Comparison of ENCODE assay signal across 7 mouse cellular contexts in the genomic region with DNA sequence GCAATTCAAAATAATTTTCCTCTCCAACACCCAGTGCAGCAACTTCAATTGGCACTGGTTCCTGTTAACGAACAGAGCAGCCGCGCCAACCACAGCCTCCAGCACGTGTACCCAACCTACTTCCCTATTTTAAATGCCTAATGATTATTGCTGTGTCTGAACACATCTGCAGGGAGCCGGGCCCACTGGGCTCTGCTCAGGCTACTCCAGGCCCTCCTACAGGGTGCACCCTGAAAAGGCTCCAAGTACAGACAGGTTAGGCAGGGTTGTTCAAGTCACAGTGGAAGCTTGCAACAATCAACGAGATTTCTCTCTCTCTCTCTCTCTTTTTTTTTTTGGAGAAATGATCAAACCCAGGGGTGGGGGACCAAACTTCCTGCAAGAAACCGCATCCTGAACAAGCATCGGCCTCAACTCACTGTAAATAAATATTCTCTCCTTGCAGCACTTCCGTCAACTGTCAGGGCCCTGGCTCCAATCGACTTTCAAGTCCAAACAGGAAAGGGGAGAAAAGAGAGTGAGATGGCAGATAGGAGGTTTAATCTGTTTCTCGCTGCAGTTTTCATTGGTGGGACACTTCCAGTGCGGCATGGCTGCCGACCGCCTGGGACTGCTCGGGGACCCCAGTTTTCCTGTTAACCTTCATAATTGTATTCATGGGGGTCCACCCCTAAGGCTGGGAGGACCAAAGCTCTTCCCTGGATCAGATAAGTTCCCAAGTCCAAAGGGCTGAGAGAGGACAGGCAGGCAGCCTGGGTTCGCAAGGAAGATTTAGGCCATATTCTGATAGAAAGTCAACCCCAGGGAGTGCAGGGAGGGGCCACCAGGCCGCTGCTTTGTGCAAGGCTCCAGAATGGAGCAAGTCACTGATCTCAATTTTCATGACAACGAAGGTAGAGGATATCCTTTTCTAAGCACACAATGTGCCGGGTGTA.
DNase-seq lines count a peak whose midpoint lies in the region; ATAC-seq and TF ChIP-seq lines count a peak whose summit lies in the region.

No protein-coding gene starts in this region.

- peak overlapping the region; percentile 10; the same call in 1 of the 2 replicates for H3K4me2 ChIP-seq in liver, embryonic 12.5 days

- TF ChIP-seq CTCF in heart, adult 2 months (IDR thresholded peaks at IDR 0.05) = no peak

- no peak for TF ChIP-seq EP300 in heart, adult 2 months (IDR thresholded peaks at IDR 0.05; ENCODE audit: insufficient read depth, low read depth, low read length)

- 47% methylated on average over 19 of the region's 19 CpGs for WGBS in heart, adult 2 months
- 32% methylated on average over 19 of the region's 19 CpGs for WGBS in liver, embryonic 12.5 days (ENCODE audit: insufficient replicate concordance)

- H3K36me3 ChIP-seq in heart, adult 2 months (ENCODE audit: control insufficient read depth, insufficient read depth, low read length) = no peaks in the 10 kb centered on the region
- H3K36me3 ChIP-seq in liver, embryonic 12.5 days = no peaks in the 10 kb centered on the region; the same call in 1 of the 2 replicates

- intact Hi-C loops in heart, adult 2 months (cut with DNase I) = loop anchor here (5.0 kb wide), 3 partner anchors 133 to 417 kb away; a partner anchor contains a TSS

- no peaks in the 10 kb centered on the region for H3K9me3 ChIP-seq in liver, embryonic 12.5 days (replicated peaks)

- DNase-seq in B cell, adult 2 months = peak; percentile 82 to 86
- DNase-seq in heart, adult 2 months = peak; percentile 55 to 77
- peak; percentile 35 for DNase-seq in spleen, adult 12 weeks (ENCODE audit: low spot score)
- no peak for DNase-seq in cerebellum, adult 11 months
- no peak for DNase-seq in right cerebral cortex, postnatal 14 days

- 0 out of 2 replicates have a peak, but pooled peaks have one; percentile 10 for TF ChIP-seq POLR2A in heart, adult 2 months (IDR thresholded peaks at IDR 0.05; ENCODE audit: insufficient read depth, low read depth, low read length)

- no peak overlapping the region for H3K9ac ChIP-seq in heart, adult 2 months (ENCODE audit: low read depth, low read length)
- H3K9ac ChIP-seq in liver, embryonic 12.5 days = no peak overlapping the region

- peak overlapping the region; percentile 68 for H3K27ac ChIP-seq in heart, adult 2 months
- peak overlapping the region; percentile 56 for H3K27ac ChIP-seq in liver, embryonic 12.5 days

- H3K27me3 ChIP-seq in heart, adult 2 months (ENCODE audit: control insufficient read depth, insufficient read depth, low read length) = no peaks in the 10 kb centered on the region
- no peaks in the 10 kb centered on the region for H3K27me3 ChIP-seq in liver, embryonic 12.5 days (replicated peaks)

- peak; percentile 77 for ATAC-seq in CD4-positive, CD25-positive, alpha-beta regulatory T cell, adult 4 months
- ATAC-seq in liver, embryonic 12.5 days = 0 out of 2 replicates have a peak, but pooled peaks have one; percentile 15

- H3K4me3 ChIP-seq in heart, adult 2 months = no peak overlapping the region
- no peak overlapping the region for H3K4me3 ChIP-seq in liver, embryonic 12.5 days

- no peaks in the 10 kb centered on the region for H3K79me2 ChIP-seq in heart, adult 2 months (replicated peaks; ENCODE audit: control insufficient read depth, insufficient read depth, low read length)

- H3K4me1 ChIP-seq in heart, adult 2 months (ENCODE audit: control insufficient read depth, insufficient read depth, low read length) = peaks cover 11% of the 10 kb centered on the region
- peaks cover 27% of the 10 kb centered on the region for H3K4me1 ChIP-seq in liver, embryonic 12.5 days

Comparison
In these comparisons a context has a peak if more than half of its experiments do, and no peak if none do; other contexts are left out.
1. DNase-seq: peak in B cell, adult 2 months (2 of 2), heart, adult 2 months (2 of 2) and spleen, adult 12 weeks (single experiment); none in cerebellum, adult 11 months (single experiment) and right cerebral cortex, postnatal 14 days (single experiment).